Mouse (Mus musculus): ENCODE data around the gene Cpsf4.

DNA sequence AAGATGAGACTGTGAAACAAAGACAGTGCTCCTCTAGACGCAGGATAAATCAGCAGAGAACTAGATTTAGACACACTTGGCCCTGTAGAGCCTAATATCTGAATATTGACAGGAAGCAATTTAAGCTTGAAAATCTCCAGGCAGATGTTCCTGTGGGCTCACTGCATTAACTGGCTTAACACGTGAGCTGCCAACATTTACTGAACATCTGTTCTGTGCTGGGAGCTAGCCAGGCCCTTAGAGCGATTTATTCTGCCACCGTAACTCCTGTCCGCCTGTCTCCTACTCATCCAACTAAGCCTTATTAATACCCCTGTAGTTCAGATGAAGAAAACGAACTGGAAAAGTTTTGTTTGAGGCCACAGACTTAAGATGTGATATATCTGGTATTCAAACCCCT, 28.2 kb upstream of the Cpsf4 start:
- TF ChIP-seq CHD2 (IDR thresholded peaks at IDR 0.05; ENCODE audit: low read depth, low read length) (no peak), MAFK (IDR thresholded peaks at IDR 0.05; ENCODE audit: insufficient read depth, low read depth, low read length) (no peak), ZNF384 (IDR thresholded peaks at IDR 0.05; ENCODE audit: low read depth, low read length) (no peak)
